Mouse (Mus musculus): Measurements from ENCODE around the gene Defb22.

Gene Defb22

DNA sequence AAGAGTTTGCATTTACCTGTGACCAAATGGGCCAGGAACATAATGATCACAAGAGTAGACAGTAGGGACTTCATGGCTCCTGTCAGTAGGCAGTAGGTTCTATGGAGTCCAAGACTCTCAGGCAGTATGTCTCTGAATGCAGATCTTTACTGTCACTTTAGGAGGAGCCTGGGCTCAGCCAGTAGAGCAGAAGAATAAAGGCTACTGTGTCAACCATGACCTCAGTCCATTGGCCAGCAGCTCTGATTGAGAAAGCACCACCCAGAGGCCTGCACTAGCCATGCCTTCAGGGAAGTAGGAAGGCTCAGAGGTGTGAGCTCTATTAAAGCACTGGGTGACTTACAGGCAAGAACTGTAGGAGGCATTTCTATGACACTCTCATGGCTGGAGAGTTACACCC lies at the start of gene Defb22:
Gene Defb22 (minus strand): TSS at position 101 of the 400 bp plus-strand sequence.
- no peak for DNase-seq (ENCODE audit: low read depth, low spot score)

DNA sequence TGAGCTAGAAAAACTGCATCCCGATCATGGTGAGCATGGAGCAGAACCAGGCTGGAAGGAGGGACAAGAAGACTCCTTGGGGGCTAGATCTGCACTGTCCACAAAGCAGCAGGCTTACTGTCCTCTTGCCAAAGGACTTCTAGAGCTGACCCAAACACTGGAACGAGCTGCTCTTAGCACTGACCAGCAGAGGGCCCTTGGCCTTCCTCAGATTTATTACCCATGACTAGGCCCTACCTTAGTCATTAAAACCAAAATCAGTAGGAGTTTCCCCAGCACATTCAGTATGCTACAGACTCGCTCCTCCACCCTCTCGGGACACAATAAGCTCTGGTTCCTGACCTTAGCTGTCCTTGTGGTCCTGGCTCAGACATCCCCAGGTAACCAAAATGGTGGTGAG lies 28.0 kb upstream of the Defb22 start, which contains the start of gene Defb28:
Gene Defb28 (plus strand): TSS at position 275 of the 400 bp plus-strand sequence.
- no peak for DNase-seq (ENCODE audit: low read depth, low spot score)

DNA sequence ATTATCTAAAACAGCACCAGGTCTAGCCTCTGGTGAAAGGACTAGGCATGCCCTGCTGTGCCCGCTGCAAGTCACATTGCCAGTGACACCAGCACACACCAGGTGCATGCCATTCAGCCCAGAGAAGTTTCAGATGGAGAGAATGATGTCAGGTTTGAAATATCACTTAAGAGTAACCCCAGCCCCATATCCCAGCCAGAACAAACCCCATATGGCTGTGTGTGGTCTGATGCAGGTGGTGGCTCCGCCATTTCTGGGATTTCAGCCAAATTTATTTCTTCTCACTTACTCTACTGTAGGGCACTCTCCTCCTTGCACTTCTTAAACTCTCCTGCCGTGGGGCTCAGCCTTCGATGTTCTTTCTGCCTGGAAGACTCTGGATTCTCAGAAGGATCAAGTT lies 26.1 kb upstream of the Defb22 start:
- DNase-seq (ENCODE audit: low read depth, low spot score), result no peak

DNA sequence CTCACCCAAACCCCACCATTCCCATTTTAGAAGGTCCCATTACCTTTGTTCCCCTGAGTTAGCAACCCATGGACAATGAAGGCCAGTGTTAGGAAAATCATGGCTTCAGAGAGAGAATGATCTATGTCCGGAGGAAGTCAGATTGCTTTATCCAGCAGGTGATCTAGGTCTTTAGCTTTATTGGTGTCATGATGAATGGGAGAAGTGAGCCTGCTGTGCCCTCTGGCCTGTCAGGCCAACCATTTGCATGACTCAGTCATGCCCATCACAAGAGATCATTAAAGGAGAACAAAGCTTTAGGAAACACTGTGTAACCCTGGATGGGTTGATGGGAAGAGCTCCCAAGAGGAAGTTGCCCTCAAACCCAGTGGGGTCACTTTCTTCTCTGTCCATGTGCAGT lies 21.7 kb upstream of the Defb22 start, which contains the start of gene Defb26:
Gene Defb26 (minus strand): TSS at position 101 of the 400 bp plus-strand sequence.
- DNase-seq (ENCODE audit: low read depth, low spot score), result no peak

DNA sequence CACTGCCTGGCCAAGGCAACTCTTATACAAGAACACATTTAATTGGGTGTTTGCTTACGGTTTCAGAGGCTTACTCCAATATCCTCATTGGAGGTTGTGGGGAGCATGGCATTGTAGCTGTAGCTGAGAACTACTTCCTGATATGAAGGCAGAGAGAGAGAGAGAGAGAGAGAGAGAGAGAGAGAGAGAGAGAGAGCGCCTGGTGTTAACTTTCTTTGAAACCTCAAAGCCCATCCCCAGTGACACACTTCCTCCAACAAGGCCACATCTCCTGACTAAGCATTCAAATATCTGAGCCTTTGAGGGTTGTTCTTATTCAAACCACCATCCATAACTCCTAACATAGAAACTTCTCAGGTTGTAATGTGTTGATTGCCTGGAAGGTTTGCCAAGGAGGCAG lies 14.0 kb upstream of the Defb22 start:
- DNase-seq (ENCODE audit: low read depth, low spot score), result no peak

DNA sequence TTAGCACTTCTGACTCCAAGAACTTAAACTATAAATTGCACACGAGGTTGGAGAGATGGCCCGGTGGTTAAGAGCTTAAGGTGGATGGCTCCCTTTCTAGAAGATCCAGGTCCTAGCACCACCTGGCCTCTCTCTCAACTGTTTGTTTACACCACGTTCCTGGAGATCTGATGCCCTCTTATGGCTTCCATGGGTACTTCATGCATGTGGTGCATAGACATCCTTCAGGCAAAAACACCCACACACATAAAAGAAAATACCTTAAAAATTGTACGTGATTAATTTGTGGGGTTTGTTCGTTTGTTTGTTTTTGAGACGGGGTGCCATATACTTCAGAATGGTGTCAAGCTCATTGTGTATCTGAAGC lies 10.9 kb upstream of the Defb22 start:
- DNase-seq (ENCODE audit: low read depth, low spot score), result no peak

DNA sequence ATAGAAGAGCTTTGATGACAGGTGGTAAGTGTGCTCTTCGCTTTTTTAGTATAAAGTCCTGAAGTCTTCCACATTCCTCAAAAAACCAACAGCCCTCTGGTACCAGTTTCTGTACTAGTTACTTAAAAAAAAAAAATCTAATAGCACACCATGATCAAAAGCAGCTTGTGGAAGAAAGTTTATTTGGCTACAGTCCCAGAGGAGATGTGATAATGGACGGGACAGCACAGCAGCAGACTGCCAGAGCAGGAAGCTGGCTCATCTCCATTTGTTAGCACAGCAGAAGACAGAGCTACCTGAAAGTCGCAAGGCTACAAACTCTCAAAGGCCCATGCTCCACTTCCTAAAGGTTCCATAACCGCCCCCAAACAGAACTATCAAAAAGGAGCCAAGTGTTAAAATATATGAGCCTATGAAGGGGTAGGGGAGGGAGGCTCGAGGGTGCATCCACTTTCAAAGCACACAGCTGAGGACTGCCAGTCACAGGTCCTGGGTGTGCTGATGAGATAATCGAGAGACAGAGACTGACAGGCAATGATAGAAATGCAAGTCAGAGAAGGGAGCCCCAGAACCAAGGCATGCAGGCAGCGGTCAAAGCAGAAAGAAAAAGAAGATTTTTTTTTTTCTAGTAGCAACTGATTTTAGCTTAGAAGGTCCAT lies 10.4 kb upstream of the Defb22 start:
- peak; percentile 36 for DNase-seq (ENCODE audit: low read depth, low spot score)

DNA sequence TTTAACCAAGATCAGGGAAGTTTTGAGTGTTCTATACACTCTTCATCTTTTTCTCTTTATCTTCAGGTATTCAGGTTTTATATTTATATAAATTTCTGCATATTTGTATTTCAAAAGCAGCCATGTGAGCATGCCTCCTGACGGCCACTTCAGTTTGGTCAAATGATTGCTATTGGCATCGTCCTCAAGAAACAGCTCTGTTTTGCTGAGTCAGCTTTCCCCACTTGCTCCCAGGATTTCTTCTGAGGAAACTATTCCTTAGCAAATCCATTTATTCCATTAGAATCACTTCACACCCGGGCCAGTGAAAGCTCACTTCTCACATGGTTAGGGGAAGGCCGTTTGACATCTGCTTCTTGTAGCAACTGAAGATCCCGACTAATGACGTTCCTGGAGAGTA lies 8.1 kb upstream of the Defb22 start:
- no peak for DNase-seq (ENCODE audit: low read depth, low spot score)

DNA sequence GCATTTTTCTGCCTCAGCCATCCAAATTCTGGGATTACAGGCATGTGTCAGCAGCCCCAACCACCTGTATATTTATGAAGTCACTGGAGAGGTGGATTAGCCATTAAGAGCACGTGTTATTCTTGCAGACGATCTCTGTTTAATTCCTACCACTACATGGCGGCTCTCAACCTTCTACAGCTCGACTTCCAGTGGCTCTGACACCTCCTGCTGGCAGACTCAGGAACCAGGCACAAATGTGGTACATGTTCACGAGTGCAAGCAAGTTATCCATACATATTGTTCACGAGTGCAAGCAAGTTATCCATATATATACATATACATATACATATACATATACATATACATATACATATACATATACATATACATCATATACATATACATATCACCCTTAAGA lies 3.2 kb upstream of the Defb22 start:
- DNase-seq (ENCODE audit: low read depth, low spot score), result no peak

DNA sequence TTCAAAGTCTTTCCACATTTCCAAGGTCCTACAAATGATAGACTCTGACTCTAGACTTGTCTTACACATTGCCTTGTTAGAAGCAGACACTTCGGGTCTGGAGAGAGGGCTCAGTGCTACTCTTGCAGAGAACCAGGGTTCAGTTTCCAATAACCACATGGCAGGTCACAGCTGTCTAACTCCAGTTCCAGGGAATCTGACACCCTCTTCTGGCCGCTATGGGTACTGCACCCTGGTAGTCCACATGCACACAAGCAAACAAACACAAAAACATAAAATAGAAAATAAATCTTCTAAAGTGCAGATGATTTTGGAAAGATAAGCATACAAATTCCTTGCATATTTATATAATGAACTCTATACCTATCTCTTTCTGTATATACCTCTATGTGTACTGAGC lies 2.9 kb downstream of the Defb22 start:
- DNase-seq (ENCODE audit: low read depth, low spot score), result no peak

DNA sequence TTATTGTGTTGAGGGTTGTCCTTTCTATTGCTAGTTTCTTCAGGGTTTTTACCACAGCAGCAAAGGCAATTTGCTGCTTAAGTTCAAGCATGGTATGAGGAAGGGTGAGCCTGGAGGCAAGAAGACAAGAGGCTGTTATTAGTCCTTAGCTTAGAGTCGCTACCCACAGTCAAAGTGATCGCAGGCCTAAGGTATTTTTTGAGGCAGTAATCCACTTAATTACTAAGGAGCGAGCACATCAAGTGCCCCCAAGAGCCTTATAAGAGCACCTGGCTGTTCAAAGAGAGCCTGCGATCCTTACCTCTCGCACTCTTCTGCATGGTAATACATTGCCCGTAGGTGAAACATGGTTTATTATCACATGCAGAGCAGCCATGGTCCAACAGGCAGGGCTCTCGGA lies 8.2 kb downstream of the Defb22 start:
- no peak for DNase-seq (ENCODE audit: low read depth, low spot score)

DNA sequence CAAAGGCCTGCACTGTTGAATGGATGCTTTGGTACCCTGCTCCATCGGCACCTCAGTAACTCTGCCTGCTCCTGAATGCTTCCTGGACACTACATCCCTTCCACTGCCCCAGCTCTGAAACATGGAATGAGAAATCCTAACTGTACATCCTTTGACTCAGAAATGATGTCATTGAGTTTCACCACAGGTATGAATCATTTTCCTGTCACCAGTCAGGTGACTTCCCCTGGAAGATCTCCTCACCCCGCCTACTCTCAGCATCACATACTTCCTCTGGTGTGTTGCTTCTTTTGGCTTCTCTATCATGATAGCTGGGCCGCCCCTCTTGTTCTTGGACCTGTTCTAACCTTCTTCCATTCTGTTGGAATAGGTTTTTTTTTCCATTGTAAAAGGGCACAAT lies 9.1 kb downstream of the Defb22 start:
- DNase-seq (ENCODE audit: low read depth, low spot score), result peak; percentile 9

DNA sequence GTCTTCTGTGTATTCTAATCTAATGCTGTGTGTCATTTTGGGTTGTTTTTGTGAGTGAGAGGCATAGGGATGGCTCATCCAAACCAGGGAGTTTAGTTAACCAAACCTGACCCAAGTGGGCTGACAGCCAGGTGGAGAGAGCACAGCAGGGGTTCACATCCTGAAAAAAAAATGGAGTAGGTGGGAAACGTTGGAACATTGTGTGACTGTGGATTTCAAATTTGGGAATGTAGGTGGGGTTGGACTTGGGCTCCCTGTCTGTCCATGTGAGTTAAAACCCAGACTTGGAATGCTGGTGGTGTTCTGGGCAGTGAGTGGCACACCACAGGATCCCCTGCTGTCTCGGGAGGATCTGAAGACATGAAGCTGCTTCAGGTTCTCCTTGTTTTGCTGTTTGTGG lies 13.2 kb downstream of the Defb22 start, which contains the start of gene Defb20:
Gene Defb20 (plus strand): TSS at position 301 of the 400 bp plus-strand sequence.
- DNase-seq (ENCODE audit: low read depth, low spot score), result no peak

DNA sequence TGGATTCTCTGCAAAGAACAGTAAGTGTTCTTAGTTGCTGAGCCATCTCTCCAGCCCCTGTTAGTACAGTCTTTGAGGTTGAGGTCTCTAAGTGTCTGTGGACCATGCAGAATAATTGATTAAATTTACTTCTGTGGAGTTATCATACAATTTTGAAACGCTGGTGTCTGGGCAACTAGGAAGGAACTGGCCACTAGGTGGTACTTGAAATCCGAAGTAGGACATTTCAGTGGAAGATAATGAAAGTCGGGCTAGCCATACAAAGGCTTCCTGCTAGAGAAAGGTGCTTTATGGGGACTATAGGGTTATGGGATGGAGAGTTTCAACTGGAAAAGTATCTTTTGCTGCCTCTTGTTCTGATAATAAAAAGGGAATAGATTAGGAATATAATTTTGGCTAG lies 17.5 kb downstream of the Defb22 start:
- peak; percentile 14 for DNase-seq (ENCODE audit: low read depth, low spot score)

DNA sequence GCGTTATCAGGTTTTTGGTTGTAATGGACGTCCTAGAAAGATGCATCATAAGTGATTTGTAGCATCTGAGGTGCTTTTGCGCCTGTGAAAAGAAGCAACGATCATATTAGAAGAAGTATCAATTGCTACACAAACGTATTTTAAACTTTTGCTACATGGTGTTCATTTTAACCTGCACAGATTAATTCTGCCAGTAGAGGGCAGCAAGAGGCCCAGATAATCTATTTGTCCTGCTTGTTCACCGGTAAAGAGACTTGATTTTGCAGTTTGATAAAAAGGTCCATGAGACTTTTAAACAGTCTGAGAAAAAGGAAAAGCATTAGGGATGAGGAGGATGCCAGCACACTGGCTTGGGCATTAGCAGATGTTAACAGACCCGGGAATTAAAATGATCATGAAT lies 19.0 kb downstream of the Defb22 start:
- DNase-seq (ENCODE audit: low read depth, low spot score), result peak; percentile 56

DNA sequence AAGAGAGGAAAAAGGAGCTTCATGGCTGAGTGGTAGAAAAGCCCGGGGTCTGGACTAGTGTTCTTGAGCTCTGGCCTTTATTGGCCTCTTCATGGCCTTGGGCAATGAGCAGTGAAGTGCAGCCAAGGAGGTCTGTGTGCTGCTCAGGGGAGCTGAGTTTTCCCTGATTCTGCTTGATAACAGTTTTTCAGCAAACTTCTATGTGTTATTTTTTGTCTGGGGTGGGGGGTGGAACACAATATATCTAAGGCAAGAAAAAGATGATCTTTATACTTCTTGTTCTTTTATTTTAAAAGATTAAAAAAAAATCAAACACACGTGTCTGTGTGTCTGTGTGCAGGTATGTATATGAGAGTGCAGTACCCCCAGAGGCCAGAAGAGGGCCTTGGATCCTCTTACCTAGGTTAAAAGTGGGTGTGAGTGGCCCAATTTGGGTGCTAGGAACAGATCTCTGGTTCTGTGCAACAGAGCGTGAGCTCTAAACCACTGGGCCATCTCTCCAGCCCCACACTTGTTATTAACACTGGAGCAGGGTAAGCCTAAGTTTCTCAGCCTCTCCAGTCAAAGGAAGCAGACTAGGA lies 25.3 kb downstream of the Defb22 start, which contains the start of gene Defb23:
Gene Defb23 (minus strand): TSS at position 51 of the 581 bp plus-strand sequence.
- DNase-seq (ENCODE audit: low read depth, low spot score), result no peak

DNA sequence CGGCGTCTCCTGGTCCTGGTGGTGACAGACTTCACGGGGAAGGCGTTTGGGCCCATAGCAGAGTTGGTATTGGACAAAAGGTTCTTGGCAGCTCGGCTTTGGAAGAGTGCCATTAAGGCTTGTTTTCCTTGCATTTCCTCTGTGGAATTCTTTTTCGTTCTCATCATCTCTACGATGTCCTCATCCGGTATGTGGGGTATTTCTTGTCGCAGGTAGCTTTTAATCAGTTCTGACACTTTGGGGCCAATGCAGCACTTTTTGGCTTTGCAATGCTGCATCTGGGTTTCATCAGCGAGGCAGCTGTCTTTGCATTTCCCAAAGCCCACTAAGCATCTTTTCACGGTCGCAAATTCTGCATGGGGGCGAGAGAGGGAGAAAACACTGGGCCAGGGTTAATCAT lies 30.7 kb downstream of the Defb22 start:
- peak; percentile 7 for DNase-seq (ENCODE audit: low read depth, low spot score)

DNA sequence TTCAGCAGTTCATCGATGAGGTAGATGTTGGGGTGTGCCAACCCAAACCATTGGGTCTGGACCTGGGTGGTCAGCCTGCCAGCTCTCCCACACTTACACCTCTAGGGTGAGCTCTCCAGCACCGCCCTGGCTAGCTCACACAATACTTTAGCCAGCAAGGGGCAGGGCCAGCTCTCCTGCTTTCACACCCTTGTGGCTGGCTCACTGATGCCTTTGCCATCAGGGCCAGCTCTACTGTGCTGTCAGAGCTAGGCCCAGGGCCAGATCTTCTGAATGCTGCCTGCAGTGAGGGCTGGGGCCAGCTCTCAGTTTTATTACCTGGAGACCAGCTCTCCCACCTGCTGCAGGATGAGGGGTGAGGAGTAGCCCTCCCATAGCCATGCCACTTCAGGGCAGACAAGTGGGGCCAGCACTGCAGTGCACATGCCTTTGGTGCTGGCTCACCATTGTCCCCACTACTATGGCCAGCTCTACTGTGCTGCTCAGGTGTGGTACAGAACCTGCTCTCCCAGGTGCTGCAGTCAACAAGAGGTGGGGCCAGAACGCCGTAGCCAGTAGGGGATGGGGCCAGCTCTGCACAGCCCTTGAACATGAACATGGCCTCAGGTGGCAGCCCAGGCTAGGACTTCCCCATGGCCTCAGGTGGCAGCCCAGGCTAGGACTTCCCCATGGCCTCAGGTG lies 37.7 kb downstream of the Defb22 start:
- DNase-seq (ENCODE audit: low read depth, low spot score), result peak; percentile 52

DNA sequence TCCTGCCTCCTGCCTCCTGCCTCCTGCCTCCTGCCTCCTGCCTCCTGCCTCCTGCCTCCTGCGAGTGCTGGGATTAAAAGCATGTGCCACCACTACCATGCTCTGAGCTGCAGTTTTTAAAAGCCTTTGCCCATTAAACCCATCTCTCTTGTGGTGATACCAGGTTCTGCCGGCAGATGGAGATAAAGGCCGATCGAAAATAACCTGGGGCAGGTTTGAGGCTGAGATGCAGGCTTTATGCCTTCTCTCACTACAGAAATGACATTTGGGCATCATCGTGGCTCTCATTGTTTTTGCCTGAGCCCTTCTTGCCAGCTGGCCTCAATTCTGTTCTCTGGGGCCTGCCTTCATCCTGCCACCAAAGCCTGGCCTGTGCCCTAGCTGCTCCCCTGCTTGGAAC lies 39.7 kb downstream of the Defb22 start:
- peak; percentile 79 for DNase-seq (ENCODE audit: low read depth, low spot score)

DNA sequence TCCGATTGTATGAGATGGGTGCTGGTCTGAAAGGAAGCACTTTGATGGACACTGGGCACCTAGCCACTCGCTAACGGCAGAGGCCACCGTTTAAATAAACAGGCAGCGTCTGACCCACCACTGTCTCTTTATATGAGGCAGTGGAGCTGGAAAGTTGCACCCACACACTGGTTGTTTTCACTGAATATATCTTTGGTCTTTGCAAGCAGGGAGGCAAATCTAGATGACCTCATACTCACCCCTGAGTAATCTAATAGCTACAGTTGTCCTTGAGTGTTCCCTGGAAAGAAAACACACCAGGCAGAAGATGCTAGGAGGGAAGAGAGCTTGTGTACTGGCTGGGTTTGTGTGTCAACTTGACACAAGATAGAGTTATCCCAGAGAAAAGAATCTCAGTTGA lies 42.5 kb downstream of the Defb22 start:
- peak; percentile 14 for DNase-seq (ENCODE audit: low read depth, low spot score)

DNA sequence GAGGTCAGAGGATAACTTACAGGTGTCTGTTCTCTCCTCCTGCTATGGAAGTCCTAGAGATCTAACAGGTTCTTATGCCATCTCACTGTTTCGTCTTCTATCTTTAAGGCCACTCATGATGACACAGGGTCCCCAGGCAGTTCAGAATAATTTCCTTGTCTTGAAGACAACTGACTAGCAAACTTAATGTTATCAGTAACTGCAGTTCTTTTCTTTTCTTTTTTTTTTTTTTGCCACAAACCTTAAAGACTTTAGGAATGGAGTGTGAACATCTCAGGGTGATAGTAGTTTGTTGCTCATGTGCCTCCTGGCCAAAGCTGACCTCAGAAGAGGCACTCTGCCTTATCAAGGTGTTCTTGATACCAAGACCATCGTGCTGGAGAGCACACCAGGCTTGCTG lies 43.3 kb downstream of the Defb22 start:
- no peak for DNase-seq (ENCODE audit: low read depth, low spot score)

DNA sequence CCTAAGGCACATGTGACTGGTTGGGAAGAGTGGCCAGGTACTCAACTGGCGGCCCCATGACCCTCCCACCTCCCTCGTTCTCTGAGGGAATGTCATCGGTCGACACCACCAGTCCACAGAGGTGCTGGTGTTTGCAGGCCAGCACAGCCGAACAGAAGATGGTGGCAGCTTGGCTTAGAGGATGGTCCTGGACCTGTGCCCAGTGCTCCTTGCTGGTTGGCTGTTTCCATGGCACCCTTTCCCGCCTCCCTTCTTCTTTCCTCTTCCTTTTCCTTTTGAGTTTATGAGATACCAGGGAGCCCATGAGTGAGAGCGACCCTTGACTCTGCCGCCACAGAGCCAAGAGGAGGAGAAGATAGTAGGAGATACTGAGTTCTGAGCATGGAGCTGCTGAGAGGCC lies 46.7 kb downstream of the Defb22 start:
- peak; percentile 59 for DNase-seq (ENCODE audit: low read depth, low spot score)

DNA sequence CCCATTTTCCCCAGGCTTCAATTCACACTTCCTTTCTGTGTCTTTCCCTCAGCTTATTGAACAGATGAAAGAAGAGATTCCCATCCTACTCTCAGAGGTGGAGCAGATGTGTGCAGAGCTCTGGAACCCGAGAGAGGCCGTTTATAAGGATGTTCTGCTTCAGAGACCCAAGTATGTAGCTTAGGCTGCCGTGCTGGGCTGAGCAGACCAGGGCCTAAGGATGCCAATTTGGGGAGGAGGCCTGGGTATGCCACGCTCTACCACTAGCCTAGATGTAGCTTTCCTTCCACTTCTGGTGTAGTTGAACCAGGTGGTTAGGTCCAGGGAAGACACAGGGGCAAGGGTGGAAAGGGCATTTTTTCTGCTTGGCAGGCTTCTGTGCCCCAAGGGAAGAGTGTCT lies 47.6 kb downstream of the Defb22 start:
- no peak for DNase-seq (ENCODE audit: low read depth, low spot score)
